ENCODE assay signal across 15 mouse cellular contexts in genomic region chr13:11247541-11247940, GRCm38 (mm10).
A peak's percentile ranks its signal among the peaks of the same experiment; 100 is the strongest.
DNase-seq lines count a peak whose midpoint lies in the region; ATAC-seq and TF ChIP-seq lines count a peak whose summit lies in the region.
"Had no signal": no experiment of that assay in that cellular context is flagged by ENCODE, and none has a peak within 500 bp of the region (broad histone marks: within the 10 kb centered on the region; RNA-seq: fewer than 3 reads in every experiment).

No protein-coding gene starts in this region.

- H3K9ac ChIP-seq in lung, embryonic 14.5 days: no peak overlapping the region
- H3K9ac ChIP-seq: liver, embryonic 13.5 days; stomach, embryonic 15.5 days had no signal

- H3K36me3 ChIP-seq in lung, embryonic 14.5 days (ENCODE audit: insufficient read depth): no peaks in the 10 kb centered on the region
- H3K36me3 ChIP-seq: liver, embryonic 13.5 days; stomach, embryonic 15.5 days had no signal

- no peak for ATAC-seq in lung, embryonic 14.5 days (ENCODE audit: insufficient read depth)
- ATAC-seq: Patski had no signal

- DNase-seq in adrenal gland, postnatal 10 days: peak; percentile 22
- no peak for DNase-seq in adrenal gland, postnatal 4 days (ENCODE audit: low spot score in 2 of 2)
- peak; percentile 83 for DNase-seq in lung, embryonic 14.5 days
- DNase-seq in lung, postnatal 4 days: no peak
- peak; percentile 72 for DNase-seq in embryo, embryonic 10.5 days (ENCODE audit: low spot score)
- peak; percentile 61 for DNase-seq in mesoderm, embryonic 11.5 days (ENCODE audit: low read depth, low spot score)
- DNase-seq in gastrocnemius, postnatal 36 days: no peak
- DNase-seq in frontal cortex, postnatal 10 days (ENCODE audit: low spot score in 2 of 2): no peak
- DNase-seq: cerebellum, postnatal 14 days; gastrocnemius, postnatal 10 days; kidney, adult 9 months; liver, embryonic 13.5 days; right cerebral cortex, postnatal 14 days had no signal

- H3K4me3 ChIP-seq in lung, embryonic 14.5 days (ENCODE audit: low read depth, low read length): no peak overlapping the region
- H3K4me3 ChIP-seq: liver, embryonic 13.5 days; stomach, embryonic 15.5 days had no signal

- TF ChIP-seq CTCF in lung, embryonic 14.5 days (IDR thresholded peaks at IDR 0.05; ENCODE audit: low read depth): no peak

- no peaks in the 10 kb centered on the region for H3K27me3 ChIP-seq in lung, embryonic 14.5 days (ENCODE audit: insufficient read depth, low read length)
- H3K27me3 ChIP-seq: liver, embryonic 13.5 days; Patski; stomach, embryonic 15.5 days had no signal

- H3K27ac ChIP-seq in lung, embryonic 14.5 days (ENCODE audit: low read depth): no peak overlapping the region
- H3K27ac ChIP-seq: liver, embryonic 13.5 days; stomach, embryonic 15.5 days had no signal

- intact Hi-C loops in gastrocnemius, postnatal 36 days (cut with DNase I): no loop called here

- H3K4me2 ChIP-seq in lung, embryonic 14.5 days: no peak overlapping the region
- H3K4me2 ChIP-seq: liver, embryonic 13.5 days; stomach, embryonic 15.5 days had no signal

- no peaks in the 10 kb centered on the region for H3K4me1 ChIP-seq in lung, embryonic 14.5 days (ENCODE audit: insufficient read depth)
- H3K4me1 ChIP-seq: liver, embryonic 13.5 days; stomach, embryonic 15.5 days had no signal

- no peaks in the 10 kb centered on the region for H3K9me3 ChIP-seq in lung, embryonic 14.5 days (ENCODE audit: low read depth, low read length)
- H3K9me3 ChIP-seq: liver, embryonic 13.5 days; stomach, embryonic 15.5 days had no signal

Comparison
In these comparisons a context has a peak if more than half of its experiments do, and no peak if none do; other contexts are left out.
1. DNase-seq: peak in adrenal gland, postnatal 10 days (single experiment), lung, embryonic 14.5 days (single experiment), embryo, embryonic 10.5 days (single experiment) and mesoderm, embryonic 11.5 days (single experiment); none in adrenal gland, postnatal 4 days (0 of 2), lung, postnatal 4 days (0 of 2), gastrocnemius, postnatal 36 days (0 of 2) and frontal cortex, postnatal 10 days (0 of 2).